Mouse (Mus musculus) spleen, adult 18-20 months (tissue): ENCODE results near the gene Otop2.

ENCODE experiments used
- DNase-seq, 2 experiments: peaks; one replicate each; pipeline ENCODE4 v3.0.0; 2022; ENCODE audit warnings: mixed read lengths in 2 of 2

Otop2 gene

GRCm38 (mm10) chr11:115276780-115277603, 30.0 kb upstream of the Otop2 start, which contains the start of gene Fdxr:
Gene Fdxr (minus strand): TSS chr11:115277050.
- DNase-seq: peak; percentile 99

- DNase-seq: no peak
Measured at GRCm38 (mm10) chr11:115277604-115277975, 29.4 kb upstream of the Otop2 start.

GRCm38 (mm10) chr11:115278176-115278575, 28.8 kb upstream of the Otop2 start:
- no peak for DNase-seq

- no peak for DNase-seq
Measured at GRCm38 (mm10) chr11:115279726-115280125, 27.2 kb upstream of the Otop2 start.

GRCm38 (mm10) chr11:115282295-115282694, 24.7 kb upstream of the Otop2 start:
- DNase-seq: no peak

- no peak for DNase-seq
Measured at GRCm38 (mm10) chr11:115282723-115283485, 24.1 kb upstream of the Otop2 start.

- no peak for DNase-seq
Measured at GRCm38 (mm10) chr11:115283486-115283765, 23.5 kb upstream of the Otop2 start.

GRCm38 (mm10) chr11:115283891-115284620, 22.9 kb upstream of the Otop2 start:
- no peak for DNase-seq

- DNase-seq: no peak
Measured at GRCm38 (mm10) chr11:115285282-115285681, 21.7 kb upstream of the Otop2 start.

- DNase-seq: no peak
Measured at GRCm38 (mm10) chr11:115286201-115286993, 20.6 kb upstream of the Otop2 start.

GRCm38 (mm10) chr11:115287386-115287785, 19.6 kb upstream of the Otop2 start:
- no peak for DNase-seq

GRCm38 (mm10) chr11:115288305-115288704, 18.7 kb upstream of the Otop2 start:
- no peak for DNase-seq

GRCm38 (mm10) chr11:115289885-115290284, 17.1 kb upstream of the Otop2 start:
- DNase-seq: no peak

- no peak for DNase-seq
Measured at GRCm38 (mm10) chr11:115290314-115290713, 16.6 kb upstream of the Otop2 start.

GRCm38 (mm10) chr11:115290919-115291318, 16.0 kb upstream of the Otop2 start:
- no peak for DNase-seq

GRCm38 (mm10) chr11:115291503-115291902, 15.5 kb upstream of the Otop2 start:
- DNase-seq: no peak

- DNase-seq: no peak
Measured at GRCm38 (mm10) chr11:115292631-115293375, 14.2 kb upstream of the Otop2 start.

- no peak for DNase-seq
Measured at GRCm38 (mm10) chr11:115295939-115296338, 11.0 kb upstream of the Otop2 start.

GRCm38 (mm10) chr11:115296471-115297210, 10.3 kb upstream of the Otop2 start:
- DNase-seq: no peak

- DNase-seq: peak in 1 of 2 experiments; percentile 25
Measured at GRCm38 (mm10) chr11:115297214-115297826, 9.6 kb upstream of the Otop2 start, which contains the start of gene Fads6. Gene Fads6 (minus strand): TSS chr11:115297663.

GRCm38 (mm10) chr11:115298160-115298559, 8.8 kb upstream of the Otop2 start:
- DNase-seq: no peak
